Mouse (Mus musculus): ENCODE measurements around the gene Dcps. TPM values are rescaled to one million over a fixed set of nuclear protein-coding genes. Genes with fewer than 3 reads are reported as not detected.
A peak's percentile ranks its signal among the peaks of the same experiment; 100 is the strongest.

Dcps gene
- 56.1 and 65.7 TPM in 2 replicates for total RNA-seq (2014; fragmentation: Nextera tagmentation)
- total RNA-seq (2017): 62.0 and 64.6 TPM in 2 replicates

DNA sequence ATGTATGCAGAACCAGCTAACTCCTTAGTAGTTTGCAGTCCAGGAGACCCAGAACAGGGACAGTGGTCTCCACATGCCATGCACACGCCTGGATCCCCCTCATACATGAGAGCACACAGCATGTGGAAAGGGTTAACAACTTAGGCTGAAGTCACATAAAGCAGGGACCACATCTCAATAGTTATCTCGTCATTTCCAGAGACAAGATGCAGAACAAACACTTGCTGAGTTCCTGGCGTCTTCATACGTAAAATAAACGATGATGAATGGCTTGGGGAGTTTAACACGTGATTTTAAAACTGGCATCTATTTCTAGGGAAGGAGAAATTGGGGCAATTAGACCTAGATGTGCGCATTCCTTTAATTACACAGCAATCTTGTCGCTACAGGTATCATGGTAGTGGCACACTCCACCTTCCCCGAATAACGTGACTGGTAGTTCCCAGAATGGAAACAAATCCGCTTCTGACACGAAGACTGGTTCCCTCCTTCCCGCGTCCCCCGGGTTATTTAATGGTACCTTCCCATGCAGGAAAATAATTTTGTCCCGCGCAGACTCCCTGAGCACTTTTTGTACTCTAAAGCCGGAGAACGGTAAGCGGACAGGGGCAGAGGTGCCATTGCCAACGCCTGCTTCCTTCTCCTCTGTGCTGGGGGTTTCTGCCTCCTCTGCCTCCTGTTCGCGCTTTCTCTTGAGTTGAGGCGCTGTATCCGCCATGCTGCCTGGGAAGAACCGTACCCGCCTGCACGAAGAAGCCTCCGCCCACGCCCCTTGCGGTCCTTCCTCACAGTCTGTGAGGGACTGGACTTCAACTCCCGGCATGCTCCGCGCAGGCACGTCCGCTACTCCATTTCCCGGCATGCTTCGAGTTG lies at the start of gene Dcps:
Gene Dcps, minus strand, starts transcription at position 811 of the 873 bp plus-strand sequence.
- ATAC-seq (replicated peaks; ENCODE audit: low FRiP score, low TSS enrichment, poor library complexity, severe bottlenecking): peak; percentile 97

DNA sequence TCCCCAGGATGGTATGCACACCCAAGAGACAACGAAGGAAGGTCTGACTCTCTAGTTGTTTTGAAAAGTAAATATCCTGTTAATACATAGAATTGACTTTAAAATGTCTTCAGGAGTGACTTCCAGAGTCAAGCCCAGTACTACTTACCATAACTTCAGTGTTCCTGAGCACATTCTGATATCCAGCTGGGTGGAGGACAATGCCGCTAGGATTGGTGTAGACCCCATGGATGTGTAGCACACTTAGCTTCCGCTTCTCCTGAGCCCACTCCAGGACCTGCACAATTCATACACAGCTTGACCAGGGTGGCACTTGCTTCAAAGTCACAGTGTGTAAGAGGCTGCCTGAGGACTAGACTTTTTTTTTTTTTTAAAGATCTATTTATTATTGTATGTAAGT lies 47.6 kb upstream of the Dcps start:
- no peak for ATAC-seq (replicated peaks; ENCODE audit: low FRiP score, low TSS enrichment, poor library complexity, severe bottlenecking)

DNA sequence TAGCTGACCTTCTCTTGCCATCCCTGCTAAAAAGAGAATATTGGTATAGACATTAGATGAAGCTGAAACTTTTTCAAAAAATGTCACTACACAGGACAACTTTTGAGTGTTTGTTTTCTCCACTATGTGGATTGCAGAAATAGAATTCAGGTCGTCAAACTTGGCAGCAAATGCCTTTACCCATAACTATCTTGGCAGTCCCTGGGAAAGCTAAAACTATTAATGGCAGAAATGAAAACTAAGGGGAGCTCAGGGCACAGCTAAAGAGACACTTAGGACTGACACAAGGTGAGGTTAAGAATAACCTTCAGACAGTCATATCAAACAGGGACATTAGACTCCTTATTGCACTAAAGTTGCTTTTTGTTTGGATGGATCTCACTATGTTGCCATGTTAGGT lies 42.1 kb upstream of the Dcps start:
- ATAC-seq (replicated peaks; ENCODE audit: low FRiP score, low TSS enrichment, poor library complexity, severe bottlenecking): no peak

DNA sequence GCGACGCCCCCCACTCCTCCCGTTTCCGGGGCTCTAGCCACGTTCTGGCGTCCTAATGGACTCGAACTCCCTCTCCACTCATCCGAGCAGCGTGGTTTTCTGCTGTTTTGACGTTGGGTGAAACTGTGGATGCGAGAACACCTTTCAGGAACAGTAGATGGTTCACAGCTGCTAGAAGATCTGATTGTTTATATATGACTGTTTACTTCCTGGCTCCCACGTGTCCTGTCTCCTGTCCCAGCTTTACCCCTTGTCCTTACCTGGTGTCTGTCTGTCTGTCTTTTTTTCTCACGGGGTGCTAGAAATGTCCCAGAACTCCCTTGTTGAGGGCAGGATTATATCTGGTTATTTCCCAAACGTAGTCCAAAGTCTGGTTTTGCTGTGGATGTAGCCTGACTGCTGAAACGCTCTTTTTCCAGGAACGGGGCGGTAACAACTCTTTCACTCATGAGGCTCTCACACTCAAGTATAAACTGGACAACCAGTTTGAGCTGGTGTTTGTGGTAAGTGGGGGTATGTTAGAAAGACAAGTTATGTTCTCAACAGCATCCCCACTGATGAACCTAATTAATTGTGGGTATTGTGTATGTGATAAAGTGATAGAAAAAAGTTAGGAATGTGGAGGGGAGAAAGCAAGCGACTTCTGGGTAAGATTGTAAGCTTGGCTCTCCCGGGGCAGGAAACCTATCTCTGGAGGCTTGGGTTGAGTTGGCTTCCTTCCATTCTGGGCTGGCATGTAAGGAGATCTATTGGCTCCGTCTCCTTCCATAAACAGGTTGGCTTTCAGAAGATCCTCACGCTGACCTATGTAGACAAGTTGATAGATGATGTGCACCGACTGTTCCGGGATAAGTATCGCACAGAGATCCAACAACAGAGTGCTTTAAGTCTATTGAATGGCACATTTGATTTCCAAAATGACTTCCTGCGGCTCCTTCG lies 36.0 kb upstream of the Dcps start:
- ATAC-seq (replicated peaks; ENCODE audit: low FRiP score, low TSS enrichment, poor library complexity, severe bottlenecking): peak; percentile 2; the same call in 1 of the 2 replicates

DNA sequence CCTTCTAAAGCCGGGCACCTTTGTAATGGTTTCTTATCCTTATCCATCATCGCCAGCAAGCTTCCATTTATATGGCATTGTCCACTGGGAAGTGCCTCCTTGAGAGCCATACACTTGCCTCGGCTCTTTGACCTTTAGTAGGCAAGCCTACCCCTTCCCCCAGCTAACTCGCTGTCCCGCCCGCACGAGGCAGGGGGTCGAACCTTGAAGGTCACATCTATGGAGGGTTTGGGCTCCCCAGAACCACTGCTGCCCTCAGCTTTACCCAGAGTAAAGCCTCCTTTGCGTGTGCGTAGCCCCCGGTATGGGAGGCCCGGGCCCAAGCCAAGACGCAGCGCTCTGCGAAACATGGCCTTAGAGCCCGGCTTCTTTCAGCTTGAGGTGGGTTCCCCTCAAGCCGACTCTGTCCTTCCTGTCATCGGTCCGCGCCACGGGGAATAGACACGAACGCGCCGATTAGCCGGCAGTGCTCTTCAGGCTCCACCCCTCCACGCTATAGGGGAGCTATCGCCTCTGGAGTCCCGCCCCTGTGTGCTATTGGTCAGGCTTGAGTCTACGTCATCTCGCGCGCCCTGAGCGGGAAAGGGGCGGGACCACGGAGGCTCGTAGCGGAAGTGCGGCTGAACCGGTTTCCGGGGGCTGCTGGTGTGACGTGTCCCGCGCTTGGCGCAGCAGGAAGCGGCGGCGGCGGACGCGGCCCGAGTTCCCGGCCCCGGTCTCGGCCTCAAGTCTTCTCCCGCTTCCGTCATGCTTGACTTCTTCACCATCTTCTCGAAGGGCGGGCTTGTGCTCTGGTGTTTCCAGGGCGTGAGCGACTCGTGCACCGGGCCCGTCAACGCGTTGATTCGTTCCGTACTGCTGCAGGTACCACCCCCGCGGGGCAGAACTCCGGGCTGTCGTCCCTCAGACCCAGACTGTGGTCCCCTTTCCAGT lies 34.9 kb upstream of the Dcps start, which contains the start of gene Foxred1:
Gene Foxred1, minus strand, starts transcription at position 514 of the 933 bp plus-strand sequence.
- peak; percentile 98 for ATAC-seq (replicated peaks; ENCODE audit: low FRiP score, low TSS enrichment, poor library complexity, severe bottlenecking)

- no peak for ATAC-seq (replicated peaks; ENCODE audit: low FRiP score, low TSS enrichment, poor library complexity, severe bottlenecking)
Measured at GRCm38 (mm10) chr9:35204421-35204820, 28.6 kb upstream of the Dcps start.

GRCm38 (mm10) chr9:35203536-35203935 lies 27.7 kb upstream of the Dcps start:
- no peak for ATAC-seq (replicated peaks; ENCODE audit: low FRiP score, low TSS enrichment, poor library complexity, severe bottlenecking)

DNA sequence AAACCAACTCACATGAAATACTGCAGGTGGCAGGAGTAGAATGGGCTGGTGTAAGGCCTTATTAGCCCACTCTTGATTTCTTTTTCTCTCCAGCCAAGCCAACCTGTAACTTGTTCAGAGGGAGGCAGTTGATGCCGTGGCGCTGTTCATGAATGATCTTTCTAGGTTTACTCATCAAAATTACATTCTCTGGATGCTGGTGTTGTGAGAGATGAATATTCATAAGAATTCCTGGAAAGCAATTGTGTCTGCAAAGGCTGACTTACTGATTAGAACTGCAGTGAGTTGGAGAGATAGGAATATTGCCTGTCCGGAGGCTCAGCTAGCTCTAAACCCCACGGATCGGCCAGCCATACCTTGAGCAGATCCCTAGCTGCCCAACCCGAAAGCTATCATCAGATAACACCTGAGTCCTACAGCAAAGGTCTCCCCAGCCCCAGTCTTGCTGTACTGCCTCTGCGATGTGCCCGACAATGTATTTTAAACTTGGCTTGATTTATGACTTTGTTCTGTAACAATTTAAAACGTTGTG lies 24.7 kb upstream of the Dcps start:
- peak; percentile 4; the same call in 1 of the 2 replicates for ATAC-seq (replicated peaks; ENCODE audit: low FRiP score, low TSS enrichment, poor library complexity, severe bottlenecking)

DNA sequence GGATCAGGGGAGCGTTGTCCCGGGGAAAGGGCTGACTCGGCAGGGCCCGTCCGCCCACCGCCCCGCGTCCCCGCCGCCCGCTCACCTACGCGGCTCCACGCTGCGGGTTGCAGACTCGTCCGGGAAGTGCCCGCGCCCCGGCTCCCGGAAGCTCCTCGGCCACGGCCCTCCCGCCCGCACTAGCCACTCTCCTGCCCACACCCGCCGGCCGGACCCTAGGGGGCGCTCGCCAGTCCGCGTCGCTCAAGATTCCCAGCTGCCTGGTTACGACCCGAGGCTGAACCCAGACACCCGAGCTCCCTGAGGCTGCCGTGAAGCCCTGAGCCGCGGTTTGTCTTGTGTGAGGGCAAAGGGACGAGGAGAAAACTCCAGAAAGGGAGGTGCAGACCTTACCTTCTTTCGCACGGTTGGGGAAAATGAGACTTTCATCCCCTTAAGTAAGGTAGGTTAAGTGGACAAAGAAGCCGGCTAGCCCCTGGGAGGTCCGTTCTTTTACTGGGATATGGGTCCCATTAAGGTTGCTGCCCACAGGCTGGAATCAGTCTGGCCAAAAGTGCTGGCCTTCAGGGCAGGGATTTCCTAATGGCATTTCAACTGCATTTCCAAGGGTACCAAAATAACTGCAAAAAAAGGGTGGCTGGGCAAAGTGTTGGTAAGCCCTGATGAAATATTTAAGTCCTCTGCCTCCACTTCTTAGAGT lies 24.1 kb upstream of the Dcps start, which contains the start of the genes Srpr and Tirap:
Gene Srpr, plus strand, starts transcription at position 404 of the 700 bp plus-strand sequence.
Gene Tirap, minus strand, starts transcription at position 520 of the 700 bp plus-strand sequence.
- peak; percentile 92 for ATAC-seq (replicated peaks; ENCODE audit: low FRiP score, low TSS enrichment, poor library complexity, severe bottlenecking)

- peak; percentile 19; the same call in 1 of the 2 replicates for ATAC-seq (replicated peaks; ENCODE audit: low FRiP score, low TSS enrichment, poor library complexity, severe bottlenecking)
Measured at GRCm38 (mm10) chr9:35198945-35199771, 23.3 kb upstream of the Dcps start.

- no peak for ATAC-seq (replicated peaks; ENCODE audit: low FRiP score, low TSS enrichment, poor library complexity, severe bottlenecking)
Measured at GRCm38 (mm10) chr9:35198351-35198750, 22.5 kb upstream of the Dcps start.

- ATAC-seq (replicated peaks; ENCODE audit: low FRiP score, low TSS enrichment, poor library complexity, severe bottlenecking): no peak
Measured at GRCm38 (mm10) chr9:35197625-35198024, 21.8 kb upstream of the Dcps start.

DNA sequence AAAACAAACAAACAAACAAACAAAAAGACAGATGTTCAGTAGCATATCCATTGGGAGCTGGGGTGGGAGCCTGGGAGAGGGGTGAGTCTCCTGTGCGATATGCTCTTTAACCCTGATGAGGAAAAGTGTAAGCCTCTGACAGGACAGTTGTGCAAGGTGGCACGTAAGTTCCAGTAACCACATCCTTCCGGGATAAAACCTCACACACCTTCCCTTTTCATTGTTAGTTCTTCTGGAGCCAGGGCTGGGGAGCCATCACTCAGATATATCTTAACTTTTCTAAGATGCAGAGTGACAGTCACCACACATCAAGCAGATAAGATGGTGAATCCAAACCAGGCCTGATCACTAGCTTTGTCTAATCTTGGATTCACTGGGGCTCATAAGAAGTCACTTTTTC lies 18.2 kb upstream of the Dcps start:
- ATAC-seq (replicated peaks; ENCODE audit: low FRiP score, low TSS enrichment, poor library complexity, severe bottlenecking): no peak

- no peak for ATAC-seq (replicated peaks; ENCODE audit: low FRiP score, low TSS enrichment, poor library complexity, severe bottlenecking)
Measured at GRCm38 (mm10) chr9:35192983-35193542, 17.2 kb upstream of the Dcps start.

GRCm38 (mm10) chr9:35188700-35189099 lies 12.8 kb upstream of the Dcps start:
- 0 out of 2 replicates have a peak, but pooled peaks have one; percentile 23 for ATAC-seq (replicated peaks; ENCODE audit: low FRiP score, low TSS enrichment, poor library complexity, severe bottlenecking)

GRCm38 (mm10) chr9:35187351-35187903 lies 11.6 kb upstream of the Dcps start:
- ATAC-seq (replicated peaks; ENCODE audit: low FRiP score, low TSS enrichment, poor library complexity, severe bottlenecking): no peak

All from megakaryocyte-erythroid progenitor cell, adult 5-6 weeks (primary cell).